Mouse (Mus musculus) left cerebral cortex, adult 9 months (tissue): ENCODE data around the gene Krtap4-13.
"Not testable (repeated sequence)": the region's sequence is repeated elsewhere in the genome, so short reads cannot be mapped to it uniquely, and the experiment has no call there.

Source experiments
- DNase-seq, 2 experiments: peaks; one replicate each; pipeline ENCODE4 v3.0.0; 2022; ENCODE audit warnings: low spot score in 2 of 2

The Krtap4-13 gene

DNA sequence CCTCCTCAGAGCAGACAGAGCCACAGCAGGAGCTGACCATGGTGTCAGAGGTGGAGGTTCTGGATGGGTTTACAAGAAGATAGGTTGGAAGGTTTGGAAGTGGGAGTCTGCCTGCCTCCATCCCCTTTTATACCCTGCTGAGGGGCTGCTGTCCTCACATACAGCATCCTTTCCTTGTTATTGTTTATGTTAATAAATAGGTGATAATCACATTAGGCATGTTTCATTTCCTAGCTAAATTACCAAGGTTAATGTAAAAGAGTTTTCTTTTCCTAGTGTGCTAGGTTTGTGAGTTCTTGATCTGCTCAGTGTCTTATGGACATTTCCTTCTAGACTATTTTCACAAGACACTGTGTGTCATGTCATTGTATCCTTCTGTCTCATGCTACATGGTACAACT, at the start of gene Krtap4-13:
Gene Krtap4-13, minus strand, starts transcription at position 101 of the 400 bp plus-strand sequence.
- DNase-seq, result not testable (repeated sequence)

DNA sequence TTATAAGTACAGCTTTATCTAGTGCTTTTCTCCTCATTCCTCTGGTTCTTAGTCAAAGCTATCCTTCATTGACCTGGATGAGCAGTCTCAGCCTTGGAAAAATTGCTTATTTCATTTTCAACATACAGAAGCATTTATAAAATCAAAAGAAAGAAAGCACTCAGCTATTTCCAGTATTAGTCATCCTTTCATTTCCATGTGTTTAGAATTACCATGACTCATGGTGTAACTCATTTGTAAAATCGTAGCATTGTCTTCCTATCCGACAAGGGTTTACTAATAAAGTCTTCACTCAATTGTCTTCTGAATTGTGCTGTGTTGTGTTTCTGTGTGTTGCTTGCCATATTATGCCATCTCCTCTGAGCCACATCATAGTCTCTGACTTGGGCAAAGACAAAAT, 49.1 kb upstream of the Krtap4-13 start:
- no peak for DNase-seq

DNA sequence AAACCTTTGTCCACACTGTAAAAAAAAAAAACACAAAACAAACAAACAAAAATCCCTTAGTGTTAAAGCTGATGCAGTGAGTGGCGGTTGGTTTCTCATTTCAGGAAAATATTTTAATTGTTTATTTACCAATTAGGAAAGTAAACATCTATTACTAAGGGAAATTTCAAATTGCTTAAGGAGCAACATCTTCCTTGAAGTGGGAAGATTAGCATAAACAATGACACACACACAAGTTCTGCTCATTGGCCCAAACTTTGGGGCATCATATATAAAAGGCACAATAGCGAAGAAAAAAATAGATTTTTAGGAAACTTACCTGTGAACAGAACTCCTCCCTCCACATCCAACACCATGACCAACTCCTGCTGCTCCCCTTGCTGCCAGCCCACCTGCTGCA, 47.9 kb upstream of the Krtap4-13 start, which contains the start of gene Gm11568:
Gene Gm11568, plus strand, starts transcription at position 301 of the 400 bp plus-strand sequence.
- DNase-seq, result no peak

DNA sequence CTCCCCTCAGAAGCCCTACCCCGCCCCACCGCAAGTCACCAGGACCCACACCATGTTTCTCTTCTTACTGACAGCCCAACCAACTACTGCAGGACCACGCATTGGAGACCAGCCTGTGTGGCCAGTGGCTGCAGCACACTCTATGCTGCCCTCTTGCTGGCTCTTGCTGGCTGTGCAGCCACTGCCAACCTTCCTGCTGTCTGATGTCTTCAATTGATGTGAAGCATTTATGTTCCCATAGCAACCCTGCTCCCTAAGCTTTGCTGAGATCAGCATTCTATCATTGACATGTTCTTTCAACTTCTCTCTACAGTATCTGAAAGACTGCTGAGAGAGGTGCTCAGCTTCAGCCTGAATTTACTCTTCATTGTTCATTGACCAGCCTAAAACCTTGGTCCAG, 44.4 kb upstream of the Krtap4-13 start:
- DNase-seq, result no peak

DNA sequence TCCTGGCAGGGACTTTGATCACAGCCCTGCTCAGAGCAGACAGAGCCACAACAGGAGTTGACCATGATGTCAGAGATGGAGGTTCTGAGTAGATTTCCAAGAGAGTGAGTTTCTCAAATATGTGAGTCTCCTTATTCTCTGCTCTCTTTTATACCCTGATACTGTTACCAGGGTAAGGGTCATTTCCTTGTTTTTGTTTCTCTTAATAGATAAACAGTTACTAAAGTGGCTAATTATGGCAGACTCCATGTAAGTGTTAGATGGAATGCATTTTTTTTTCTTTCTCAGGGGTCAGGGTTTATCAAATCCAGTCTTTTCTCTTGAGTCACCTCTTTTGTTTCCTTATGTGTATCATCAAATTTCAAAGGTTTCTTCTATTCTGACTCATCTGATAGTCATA, 41.8 kb upstream of the Krtap4-13 start, which contains the start of gene Krtap4-16:
Gene Krtap4-16, minus strand, starts transcription at position 101 of the 400 bp plus-strand sequence.
- DNase-seq, result no peak

DNA sequence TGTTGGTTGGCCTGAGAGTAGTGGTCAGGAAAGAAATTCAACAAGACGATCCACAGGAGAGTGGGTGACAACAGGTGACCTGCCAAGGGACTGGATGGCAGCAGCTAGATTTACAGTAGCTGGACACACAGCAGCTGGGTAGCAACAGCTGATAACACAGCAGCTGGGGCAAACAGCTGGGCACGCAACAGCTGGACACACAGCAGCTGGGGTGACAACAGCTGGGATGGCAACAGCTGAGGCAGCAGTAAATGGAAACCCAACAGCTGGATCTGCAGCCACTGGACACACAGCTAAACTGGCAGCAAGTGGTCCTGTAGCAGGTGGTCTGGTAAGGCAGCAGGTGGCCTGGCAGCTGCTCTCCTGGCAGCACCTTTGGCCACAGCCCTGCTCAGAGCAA, 37.1 kb upstream of the Krtap4-13 start:
- DNase-seq, result no peak

DNA sequence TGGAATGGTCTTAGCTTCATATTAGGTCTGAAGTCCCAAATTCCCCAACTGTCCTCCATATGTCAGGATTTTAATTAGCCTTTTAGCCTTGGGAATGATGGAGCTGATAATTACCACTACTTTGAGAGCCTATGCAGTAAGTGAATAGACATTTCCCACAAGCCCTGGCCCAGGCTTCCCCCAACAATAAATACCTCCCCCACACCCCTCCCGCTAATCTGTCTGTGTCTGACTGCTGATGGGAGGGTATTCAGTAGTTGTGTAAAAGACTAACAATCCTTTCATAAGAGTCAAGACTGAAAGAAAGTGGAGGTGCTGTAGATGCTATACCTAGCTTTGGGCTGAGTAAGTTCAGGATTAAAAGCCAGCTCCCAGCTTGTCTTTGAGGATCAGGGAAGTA, 32.5 kb upstream of the Krtap4-13 start:
- no peak for DNase-seq

DNA sequence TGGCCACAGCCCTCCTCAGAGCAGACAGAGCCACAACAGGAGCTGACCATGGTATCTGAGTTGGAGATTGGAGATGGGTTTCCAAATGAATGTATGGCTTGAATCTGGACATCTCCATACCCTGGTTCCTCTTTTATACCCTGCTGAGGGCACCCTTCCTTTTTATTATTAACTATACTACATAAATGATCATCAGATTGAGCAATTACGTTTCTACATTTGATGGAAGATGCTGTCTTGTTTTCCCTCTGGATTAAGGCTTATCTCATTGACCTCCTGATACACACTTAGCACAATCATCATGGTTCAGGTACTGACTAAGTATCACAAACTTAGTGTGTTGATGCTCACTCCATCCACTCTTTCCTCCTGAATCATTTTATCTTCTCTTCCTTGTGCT, 28.3 kb upstream of the Krtap4-13 start, which contains the start of gene 2300003K06Rik:
Gene 2300003K06Rik, minus strand, starts transcription at position 101 of the 400 bp plus-strand sequence.
- no peak for DNase-seq

DNA sequence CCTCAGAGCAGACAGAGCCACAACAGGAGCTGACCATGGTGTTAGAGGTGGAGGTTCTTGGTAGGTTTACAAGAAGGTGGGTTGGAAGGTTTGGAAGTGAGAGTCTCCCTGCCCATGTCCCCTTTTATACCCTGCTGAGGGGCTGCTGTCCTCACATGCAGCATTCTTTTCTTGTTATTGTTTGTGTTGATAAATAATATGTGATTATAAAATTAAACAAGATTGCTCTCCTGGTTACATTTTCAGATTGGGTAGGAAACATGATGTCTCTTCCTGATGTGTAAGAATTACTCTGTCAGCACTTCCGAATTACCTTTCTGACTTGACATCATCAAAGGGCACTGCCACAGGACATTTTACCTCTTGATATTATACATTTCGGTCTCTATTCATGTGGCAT, 5.9 kb upstream of the Krtap4-13 start, which contains the start of gene Gm11564:
Gene Gm11564, minus strand, starts transcription at position 101 of the 400 bp plus-strand sequence.
- DNase-seq, result not testable (repeated sequence)

DNA sequence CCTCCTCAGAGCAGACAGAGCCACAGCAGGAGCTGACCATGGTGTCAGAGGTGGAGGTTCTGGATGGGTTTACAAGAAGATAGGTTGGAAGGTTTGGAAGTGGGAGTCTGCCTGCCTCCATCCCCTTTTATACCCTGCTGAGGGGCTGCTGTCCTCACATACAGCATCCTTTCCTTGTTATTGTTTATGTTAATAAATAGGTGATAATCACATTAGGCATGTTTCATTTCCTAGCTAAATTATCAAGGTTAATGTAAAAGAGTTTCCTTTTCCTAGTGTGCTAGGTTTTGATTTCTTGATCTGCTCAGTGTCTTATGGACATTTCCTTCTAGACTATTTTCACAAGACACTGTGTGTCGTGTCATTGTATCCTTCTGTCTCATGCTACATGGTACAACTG, 5.3 kb downstream of the Krtap4-13 start, which contains the start of gene Gm11554:
Gene Gm11554, minus strand, starts transcription at position 101 of the 400 bp plus-strand sequence.
- not testable (repeated sequence) for DNase-seq

DNA sequence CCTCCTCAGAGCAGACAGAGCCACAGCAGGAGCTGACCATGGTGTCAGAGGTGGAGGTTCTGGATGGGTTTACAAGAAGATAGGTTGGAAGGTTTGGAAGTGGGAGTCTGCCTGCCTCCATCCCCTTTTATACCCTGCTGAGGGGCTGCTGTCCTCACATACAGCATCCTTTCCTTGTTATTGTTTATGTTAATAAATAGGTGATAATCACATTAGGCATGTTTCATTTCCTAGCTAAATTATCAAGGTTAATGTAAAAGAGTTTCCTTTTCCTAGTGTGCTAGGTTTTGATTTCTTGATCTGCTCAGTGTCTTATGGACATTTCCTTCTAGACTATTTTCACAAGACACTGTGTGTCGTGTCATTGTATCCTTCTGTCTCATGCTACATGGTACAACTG, 10.9 kb downstream of the Krtap4-13 start, which contains the start of gene Gm11569:
Gene Gm11569, minus strand, starts transcription at position 101 of the 400 bp plus-strand sequence.
- not testable (repeated sequence) for DNase-seq

DNA sequence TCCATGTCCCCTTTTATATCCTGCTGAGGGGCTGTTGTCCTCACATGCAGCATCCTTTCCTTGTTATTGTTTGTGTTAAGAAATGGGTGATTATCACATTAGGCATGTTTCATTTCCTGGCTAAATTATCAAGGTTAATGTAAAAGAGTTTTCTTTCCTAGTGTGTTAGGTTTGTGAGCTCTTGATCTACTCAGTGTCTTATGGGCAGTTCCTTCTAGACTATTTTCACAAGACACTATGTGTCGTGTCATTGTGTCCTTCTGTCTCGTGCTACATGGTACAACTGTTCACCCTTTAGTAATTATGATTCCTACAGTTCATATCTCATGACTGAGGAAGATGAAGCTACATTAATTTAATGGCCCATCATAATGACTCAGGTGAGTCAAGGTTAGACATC, 16.3 kb downstream of the Krtap4-13 start, which contains the start of gene Gm11596:
Gene Gm11596, minus strand, starts transcription at position 101 of the 400 bp plus-strand sequence.
- DNase-seq, result no peak

DNA sequence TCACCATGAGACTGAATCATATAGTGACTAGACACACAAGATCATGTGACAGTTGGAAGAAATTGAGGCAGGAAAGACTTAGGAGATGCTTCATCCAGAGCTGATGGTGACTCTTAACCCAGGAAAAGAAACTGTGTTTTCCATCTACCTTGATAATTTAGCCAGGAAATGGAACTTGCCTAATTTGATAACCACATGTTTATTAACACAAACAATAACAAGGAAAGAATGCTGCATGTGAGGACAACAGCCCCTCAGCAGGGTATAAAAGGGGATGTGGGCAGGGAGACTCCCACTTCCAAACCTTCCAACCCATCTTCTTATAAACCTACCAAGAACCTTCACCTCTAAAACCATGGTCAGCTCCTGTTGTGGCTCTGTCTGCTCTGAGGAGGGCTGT, 24.8 kb downstream of the Krtap4-13 start, which contains the start of gene Krtap4-9:
Gene Krtap4-9, plus strand, starts transcription at position 301 of the 400 bp plus-strand sequence.
- not testable (repeated sequence) for DNase-seq

DNA sequence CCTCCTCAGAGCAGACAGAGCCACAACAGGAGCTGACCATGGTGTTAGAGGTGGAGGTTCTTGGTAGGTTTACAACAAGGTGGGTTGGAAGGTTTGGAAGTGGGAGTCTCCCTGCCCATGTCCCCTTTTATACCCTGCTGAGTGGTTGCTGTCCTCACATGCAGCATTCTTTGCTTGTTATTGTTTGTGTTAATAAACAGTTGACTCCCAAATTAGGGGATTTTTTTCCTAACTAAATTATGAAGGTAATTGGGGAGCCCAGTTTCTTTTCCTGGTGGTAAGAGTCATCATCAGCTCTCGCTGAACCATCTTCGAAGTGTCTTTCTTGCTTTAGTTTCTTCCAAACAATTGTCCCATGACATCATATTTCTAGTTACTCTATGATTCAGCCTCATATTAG, 29.1 kb downstream of the Krtap4-13 start, which contains the start of gene Krtap4-8:
Gene Krtap4-8, minus strand, starts transcription at position 101 of the 400 bp plus-strand sequence.
- DNase-seq, result no peak

DNA sequence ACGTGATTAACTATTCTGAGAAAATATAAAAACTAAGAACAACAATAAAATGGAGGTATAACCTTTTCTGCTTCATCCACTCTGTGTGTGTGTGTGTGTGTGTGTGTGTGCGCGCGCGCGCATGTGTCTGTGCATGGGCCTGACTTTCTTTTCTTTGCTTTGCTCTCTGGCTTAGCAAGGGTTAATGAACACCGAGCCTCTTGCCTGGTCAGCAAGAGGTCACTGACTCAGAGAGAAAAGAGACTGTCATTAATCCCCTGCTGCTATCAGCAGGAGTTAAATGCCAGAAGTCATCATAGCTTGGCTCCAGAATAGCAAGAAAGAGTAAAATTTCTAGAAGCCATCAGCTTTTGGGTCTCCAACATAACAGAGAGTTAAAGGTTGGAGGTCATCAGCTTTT, 31.3 kb downstream of the Krtap4-13 start:
- no peak for DNase-seq

DNA sequence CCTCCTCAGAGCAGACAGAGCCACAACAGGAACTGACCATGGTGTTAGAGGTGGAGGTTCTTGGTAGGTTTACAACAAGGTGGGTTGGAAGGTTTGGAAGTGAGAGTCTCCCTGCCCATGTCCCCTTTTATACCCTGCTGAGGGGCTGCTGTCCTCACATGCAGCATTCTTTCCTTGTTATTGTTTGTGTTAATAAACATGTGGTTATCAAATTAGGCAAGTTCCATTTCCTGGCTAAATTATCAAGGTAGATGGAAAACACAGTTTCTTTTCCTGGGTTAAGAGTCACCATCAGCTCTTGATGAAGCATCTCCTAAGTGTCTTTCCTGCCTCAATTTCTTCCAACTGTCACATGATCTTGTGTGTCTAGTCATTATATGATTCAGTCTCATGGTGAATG, 36.9 kb downstream of the Krtap4-13 start, which contains the start of gene Gm11595:
Gene Gm11595, minus strand, starts transcription at position 101 of the 400 bp plus-strand sequence.
- not testable (repeated sequence) for DNase-seq

DNA sequence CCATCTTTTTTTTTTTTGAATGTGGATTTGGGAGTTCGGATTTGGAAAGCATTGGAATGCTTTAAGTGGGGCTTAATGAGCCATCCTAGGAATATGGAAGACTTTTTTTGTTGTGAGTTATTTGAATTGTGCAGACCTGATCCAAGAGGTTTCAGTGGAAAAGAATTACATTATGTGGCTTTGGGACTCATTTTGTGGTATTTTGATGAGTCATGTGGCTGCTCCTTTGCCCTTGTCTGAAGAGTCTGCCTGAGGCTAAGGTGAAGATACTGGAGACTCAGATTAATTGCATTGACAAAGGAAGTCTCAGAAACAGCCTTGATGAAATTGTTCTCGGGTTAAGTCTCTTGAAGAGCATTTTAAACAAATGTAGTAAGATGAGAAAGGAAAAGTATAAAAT, 41.3 kb downstream of the Krtap4-13 start:
- no peak for DNase-seq
